Mouse (Mus musculus): ENCODE data around the gene Kifc1.

DNA sequence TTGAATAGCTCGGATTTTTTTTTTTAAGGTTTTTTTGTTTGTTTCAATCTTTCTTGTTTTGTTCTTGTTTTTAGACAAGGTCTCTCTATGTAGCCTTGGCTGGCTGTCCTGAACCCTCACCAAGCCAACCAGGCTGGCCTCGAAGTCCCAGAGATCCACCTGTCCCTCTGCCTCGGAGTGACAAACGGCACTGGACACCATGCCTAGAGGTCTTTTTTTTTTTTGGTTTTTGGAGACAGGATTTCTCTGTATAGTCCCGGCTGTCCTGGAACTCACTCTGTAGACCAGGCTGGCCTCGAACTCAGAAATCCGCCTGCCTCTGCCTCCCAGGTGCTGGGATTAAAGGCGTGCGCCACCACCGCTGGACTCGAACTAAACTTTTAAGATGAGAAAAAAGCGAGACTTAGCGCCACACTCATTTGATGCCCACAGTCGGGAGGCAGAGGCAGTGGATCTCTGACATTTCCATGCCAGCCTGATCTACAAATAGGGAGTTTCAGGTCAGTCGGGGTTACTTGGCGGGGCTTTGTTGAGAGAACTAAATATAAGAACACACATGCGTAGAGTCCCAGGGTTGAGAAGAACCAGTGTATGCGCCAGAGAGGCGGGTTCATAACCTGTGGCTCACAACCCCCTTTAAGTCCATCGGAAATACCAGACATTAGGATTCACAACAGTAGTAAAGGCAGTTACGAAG lies 37.9 kb upstream of the Kifc1 start:
- TF ChIP-seq CTCF (IDR thresholded peaks at IDR 0.05; ENCODE audit: low read depth) (no peak), EP300 (IDR thresholded peaks at IDR 0.05; ENCODE audit: low read depth) (no peak)

Data from liver, postnatal 0 days (tissue).